Mouse (Mus musculus) megakaryocyte, embryonic 14.5 days (primary cell): ENCODE data around the gene Xrcc6.

Experiments
- FLI1 ChIP-seq: IDR thresholded peaks from 2 replicates; pipeline ENCODE4 v1.6.1; 2012; ENCODE audit warnings: low read length, inconsistent platforms, mixed read lengths
- GATA1 ChIP-seq: IDR thresholded peaks from 3 replicates; pipeline ENCODE4 v1.6.1; 2012; ENCODE audit warnings: mixed read lengths, low read length, inconsistent platforms, borderline replicate concordance

- no peak for TF ChIP-seq GATA1
- no peak for TF ChIP-seq FLI1
Measured at GRCm38 (mm10) chr15:82081161-82081560, 93.5 kb downstream of the Xrcc6 start.
